In genomic region chr4:137287818-137288217, GRCm38 (mm10) we compare ENCODE assay signal across 8 mouse cellular contexts. TPM values are rescaled to one million over a fixed set of nuclear protein-coding genes. Genes with fewer than 3 reads are reported as not detected.
DNase-seq lines count a peak whose midpoint lies in the region; ATAC-seq and TF ChIP-seq lines count a peak whose summit lies in the region.

No protein-coding gene starts in this region.

- peak; percentile 82; the same call in 1 of the 2 replicates for TF ChIP-seq CTCF in testis, adult 2 months (IDR thresholded peaks at IDR 0.05; ENCODE audit: control insufficient read depth, insufficient read depth, insufficient replicate concordance, low read depth, low read length)

- TF ChIP-seq POLR2A in testis, adult 2 months (IDR thresholded peaks at IDR 0.05; ENCODE audit: control insufficient read depth, low read depth, low read length) = no peak

- H3K36me3 ChIP-seq in forebrain, embryonic 10.5 days (replicated peaks) = no peaks in the 10 kb centered on the region
- H3K36me3 ChIP-seq in forebrain, embryonic 16.5 days (ENCODE audit: control insufficient read depth, insufficient read depth) = no peaks in the 10 kb centered on the region
- no peaks in the 10 kb centered on the region for H3K36me3 ChIP-seq in testis, adult 2 months (ENCODE audit: control insufficient read depth, insufficient read depth, low read length)

- H3K4me1 ChIP-seq in forebrain, embryonic 10.5 days = peaks cover 21% of the 10 kb centered on the region
- H3K4me1 ChIP-seq in forebrain, embryonic 16.5 days (replicated peaks; ENCODE audit: control insufficient read depth, insufficient read depth, low read length) = no peaks in the 10 kb centered on the region; the same call in 1 of the 2 replicates
- peaks cover 3% of the 10 kb centered on the region for H3K4me1 ChIP-seq in testis, adult 2 months (ENCODE audit: control insufficient read depth, insufficient read depth, low read length)

- no peak overlapping the region for H3K4me3 ChIP-seq in forebrain, embryonic 10.5 days
- H3K4me3 ChIP-seq in forebrain, embryonic 16.5 days (replicated peaks; ENCODE audit: low read length) = no peak overlapping the region
- H3K4me3 ChIP-seq in testis, adult 2 months (ENCODE audit: control insufficient read depth, low read depth, low read length) = no peak overlapping the region

- DNase-seq in forebrain, embryonic 10.5 days (ENCODE audit: extremely low spot score, low spot score) = peak; percentile 72
- DNase-seq in testis, postnatal 14 days (ENCODE audit: low spot score) = no peak
- peak; percentile 84 for DNase-seq in embryo, embryonic 10.5 days (ENCODE audit: low spot score)
- peak; percentile 38 to 63 for DNase-seq in kidney, adult 8-10 months
- peak; percentile 71 to 77 for DNase-seq in lung, postnatal 4 days

- H3K27me3 ChIP-seq in forebrain, embryonic 10.5 days (ENCODE audit: poor library complexity, severe bottlenecking) = peaks cover 30% of the 10 kb centered on the region
- no peaks in the 10 kb centered on the region; the same call in 1 of the 2 replicates for H3K27me3 ChIP-seq in forebrain, embryonic 16.5 days (replicated peaks; ENCODE audit: control insufficient read depth, insufficient read depth, low read length)
- H3K27me3 ChIP-seq in testis, adult 2 months (ENCODE audit: control insufficient read depth, insufficient read depth, low read length) = no peaks in the 10 kb centered on the region

- H3K4me2 ChIP-seq in forebrain, embryonic 16.5 days (ENCODE audit: low read length) = no peak overlapping the region

- H3K27ac ChIP-seq in forebrain, embryonic 10.5 days = no peak overlapping the region
- H3K27ac ChIP-seq in forebrain, embryonic 16.5 days (ENCODE audit: low read length) = no peak overlapping the region
- H3K27ac ChIP-seq in testis, adult 2 months (ENCODE audit: control insufficient read depth, insufficient read depth, low read depth, low read length) = no peak overlapping the region

- no peaks in the 10 kb centered on the region for H3K9me3 ChIP-seq in forebrain, embryonic 10.5 days
- H3K9me3 ChIP-seq in forebrain, embryonic 16.5 days (ENCODE audit: control insufficient read depth, low read length) = no peaks in the 10 kb centered on the region

- ATAC-seq in forebrain, embryonic 16.5 days = no peak
- no peak for ATAC-seq in inflammation-experienced regulatory T-cells, adult 6 months

- H3K9ac ChIP-seq in forebrain, embryonic 16.5 days (replicated peaks; ENCODE audit: low read depth, low read length) = no peak overlapping the region

- 9% methylated on average over 4 of the region's 4 CpGs for WGBS in forebrain, embryonic 10.5 days
- WGBS in forebrain, embryonic 16.5 days = 7% methylated on average over 4 of the region's 4 CpGs

RNA-seq across cellular contexts. Expression of gene Wnt4, which starts 10.5 kb away (rescaled TPM):
- polyA plus RNA-seq in forebrain, embryonic 10.5 days (2016; fragmentation: Nextera tagmentation; extraction: Ambion mirVana) = 0.81 and 0.84 TPM in 2 replicates
- polyA plus RNA-seq in forebrain, embryonic 16.5 days (2015; fragmentation: Nextera tagmentation; extraction: Ambion mirVana) = 0.92 and 0.99 TPM in 2 replicates
- polyA plus RNA-seq in testis, adult 2 months (2012; rRNA removed) = 0.05 and 0.72 TPM in 2 replicates
- under 1 TPM in 2 of 3 experiments, not detected in 1; 0.23 to 0.27 TPM for polyA plus RNA-seq in inflammation-experienced regulatory T-cells, adult 6 months (2017; shearing (Covaris generic))
